Mouse (Mus musculus): Measurements from ENCODE around the gene Rfx7. TPM values are rescaled to one million over a fixed set of nuclear protein-coding genes. Genes with fewer than 3 reads are reported as not detected.

Gene Rfx7
- polyA plus RNA-seq, 1 experiment from 2014 or later: 12.0 TPM

DNA sequence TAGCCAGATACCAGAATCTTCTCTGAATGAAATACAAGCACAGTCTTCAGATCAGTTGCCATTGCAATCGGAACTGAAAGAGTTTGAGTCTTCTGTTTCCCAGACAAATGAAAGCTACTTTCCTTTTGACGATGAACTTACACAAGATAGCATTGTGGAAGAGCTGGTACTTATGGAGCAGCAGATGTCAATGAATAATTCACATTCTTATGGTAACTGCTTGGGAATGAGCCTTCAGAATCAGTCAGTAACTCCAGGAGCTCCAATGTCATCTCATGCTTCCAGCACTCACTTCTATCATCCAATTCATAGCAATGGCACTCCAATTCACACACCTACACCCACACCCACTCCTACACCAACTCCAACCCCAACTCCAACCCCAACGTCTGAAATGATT lies 86.0 kb downstream of the Rfx7 start:
- peaks cover 15% of the 10 kb centered on the region for H3K36me3 ChIP-seq (ENCODE audit: control insufficient read depth, insufficient read depth, low read length)
- WGBS: 80% methylated on average over 3 of the region's 3 CpGs

DNA sequence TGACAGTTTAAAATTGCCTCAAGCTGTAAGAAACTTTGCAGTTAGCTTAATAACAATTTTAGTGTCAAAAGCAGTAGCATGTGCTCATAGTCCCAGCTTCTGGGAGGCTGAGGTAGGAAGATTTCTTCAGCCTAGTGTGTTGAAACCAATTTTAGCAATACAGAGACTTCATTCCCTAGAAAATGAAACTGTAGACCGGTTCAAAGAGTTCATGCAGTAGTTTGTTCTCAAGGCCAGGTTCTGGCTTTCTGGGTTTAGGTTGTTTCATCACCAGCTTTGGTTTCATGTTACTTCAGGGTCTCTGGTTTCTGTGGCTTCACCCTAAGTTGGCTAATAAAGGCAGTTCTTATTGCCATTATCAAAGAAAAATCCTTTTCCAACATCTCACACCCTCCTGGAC lies 91.6 kb downstream of the Rfx7 start:
- Histone ChIP-seq H3K36me3 (ENCODE audit: control insufficient read depth, insufficient read depth, low read length) (peaks cover 3% of the 10 kb centered on the region; the same call in 1 of the 2 replicates), H3K9me3 (ENCODE audit: control insufficient read depth, low read length) (no peaks in the 10 kb centered on the region), H3K4me1 (replicated peaks; ENCODE audit: control insufficient read depth, insufficient read depth, low read length) (0 out of 2 replicates have a peak, but pooled peaks cover 2% of the 10 kb centered on the region), H3K4me2 (no peak overlapping the region), H3K27ac (ENCODE audit: low read depth, low read length) (no peak overlapping the region), H3K27me3 (replicated peaks; ENCODE audit: control insufficient read depth, insufficient read depth, low read length) (no peaks in the 10 kb centered on the region), H3K9ac (ENCODE audit: low read depth, low read length) (no peak overlapping the region), H3K4me3 (ENCODE audit: low read depth, low read length) (no peak overlapping the region)
- ATAC-seq (replicated peaks; ENCODE audit: low FRiP score): no peak
- DNase-seq (ENCODE audit: low spot score): no peak
- whole genome bisulfite sequencing: 91% methylated on average over 1 of the region's 1 CpGs

More for the DNA sequence above, 86.0 kb downstream of the Rfx7 start:
- Histone ChIP-seq H3K4me3 (ENCODE audit: low read depth, low read length) (no peak overlapping the region), H3K9me3 (ENCODE audit: control insufficient read depth, low read length) (no peaks in the 10 kb centered on the region), H3K4me2 (no peak overlapping the region), H3K27ac (ENCODE audit: low read depth, low read length) (no peak overlapping the region), H3K27me3 (replicated peaks; ENCODE audit: control insufficient read depth, insufficient read depth, low read length) (no peaks in the 10 kb centered on the region), H3K4me1 (replicated peaks; ENCODE audit: control insufficient read depth, insufficient read depth, low read length) (peaks cover 1% of the 10 kb centered on the region), H3K9ac (ENCODE audit: low read depth, low read length) (no peak overlapping the region)
- ATAC-seq (replicated peaks; ENCODE audit: low FRiP score): no peak
- DNase-seq (ENCODE audit: low spot score): no peak

DNA sequence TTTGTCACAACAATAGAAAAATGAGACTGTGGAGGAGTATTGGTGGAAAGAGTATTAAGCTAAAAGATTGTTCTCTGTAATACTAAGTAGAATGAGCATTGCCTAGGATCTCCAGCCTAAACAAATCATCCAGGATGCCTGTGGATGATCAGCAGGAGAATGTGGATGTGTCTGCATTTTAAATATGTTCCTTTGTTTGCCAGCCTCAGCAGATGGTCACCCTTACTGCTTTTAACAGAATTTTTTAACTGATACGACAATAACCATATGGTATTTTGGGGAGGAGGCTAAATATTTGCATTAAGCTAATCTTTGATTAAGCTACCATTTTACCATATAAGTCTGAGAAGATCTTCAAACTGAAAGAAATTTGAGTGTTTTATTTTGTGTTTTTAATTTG lies 95.6 kb downstream of the Rfx7 start:
- Histone ChIP-seq H3K27me3 (replicated peaks; ENCODE audit: control insufficient read depth, insufficient read depth, low read length) (no peaks in the 10 kb centered on the region), H3K4me3 (ENCODE audit: low read depth, low read length) (no peak overlapping the region), H3K4me1 (replicated peaks; ENCODE audit: control insufficient read depth, insufficient read depth, low read length) (peaks cover 5% of the 10 kb centered on the region; the same call in 1 of the 2 replicates), H3K4me2 (no peak overlapping the region), H3K27ac (ENCODE audit: low read depth, low read length) (no peak overlapping the region), H3K36me3 (ENCODE audit: control insufficient read depth, insufficient read depth, low read length) (no peaks in the 10 kb centered on the region), H3K9ac (ENCODE audit: low read depth, low read length) (no peak overlapping the region), H3K9me3 (ENCODE audit: control insufficient read depth, low read length) (no peaks in the 10 kb centered on the region)
- no peak for DNase-seq (ENCODE audit: low spot score)
- ATAC-seq (replicated peaks; ENCODE audit: low FRiP score): no peak
- WGBS: 77% methylated on average over 1 of the region's 1 CpGs

DNA sequence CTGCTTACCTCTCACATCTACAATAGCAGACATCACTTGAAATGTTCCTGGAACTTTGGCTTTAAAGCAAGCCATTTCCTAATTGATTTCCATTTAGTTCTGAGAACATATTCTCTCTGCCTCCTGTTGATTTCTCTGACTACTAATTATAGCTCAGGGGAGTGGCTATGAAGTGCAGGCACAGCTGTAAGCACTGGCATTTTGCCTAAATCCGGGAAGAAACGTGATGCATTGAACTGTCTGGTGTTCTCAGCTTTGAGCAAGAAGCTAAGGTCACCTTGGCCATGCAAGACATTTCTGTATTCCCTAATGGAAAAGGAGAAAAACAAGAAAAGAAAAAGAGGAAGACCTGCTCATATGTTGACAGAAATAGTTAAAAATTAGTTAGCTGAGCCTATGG lies 96.6 kb downstream of the Rfx7 start:
- no peak overlapping the region for H3K4me3 ChIP-seq (ENCODE audit: low read depth, low read length)
- H3K27me3 ChIP-seq (replicated peaks; ENCODE audit: control insufficient read depth, insufficient read depth, low read length): no peaks in the 10 kb centered on the region
- ATAC-seq (replicated peaks; ENCODE audit: low FRiP score): no peak
- 14% methylated on average over 2 of the region's 2 CpGs for WGBS
- H3K4me1 ChIP-seq (replicated peaks; ENCODE audit: control insufficient read depth, insufficient read depth, low read length): peaks cover 5% of the 10 kb centered on the region; the same call in 1 of the 2 replicates
- H3K27ac ChIP-seq (ENCODE audit: low read depth, low read length): no peak overlapping the region
- DNase-seq (ENCODE audit: low spot score): no peak
- no peaks in the 10 kb centered on the region for H3K36me3 ChIP-seq (ENCODE audit: control insufficient read depth, insufficient read depth, low read length)
- no peaks in the 10 kb centered on the region for H3K9me3 ChIP-seq (ENCODE audit: control insufficient read depth, low read length)
- no peak overlapping the region for H3K4me2 ChIP-seq
- no peak overlapping the region for H3K9ac ChIP-seq (ENCODE audit: low read depth, low read length)

DNA sequence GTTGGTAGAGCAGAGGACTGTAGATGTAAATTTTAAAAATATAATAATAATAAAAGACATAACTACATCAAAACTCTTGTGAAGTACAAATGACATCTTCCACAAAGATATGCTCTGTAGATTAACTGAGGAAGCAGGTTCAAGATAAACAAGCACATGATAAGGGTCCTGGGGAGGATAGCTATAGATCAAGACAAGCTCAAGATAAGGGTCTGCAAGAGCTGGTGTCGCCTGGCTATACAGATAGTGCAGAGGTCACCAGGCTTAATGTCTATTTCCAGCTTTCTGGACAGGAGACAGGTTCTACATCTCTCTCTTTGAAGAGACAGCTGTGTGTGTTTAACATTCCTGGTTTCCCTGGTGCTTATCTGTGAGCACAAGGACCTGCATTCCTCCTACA lies 100.2 kb downstream of the Rfx7 start:
- Histone ChIP-seq H3K27ac (ENCODE audit: low read depth, low read length) (no peak overlapping the region), H3K9me3 (ENCODE audit: control insufficient read depth, low read length) (no peaks in the 10 kb centered on the region)
- ATAC-seq (replicated peaks; ENCODE audit: low FRiP score): no peak; the same call in 1 of the 2 replicates

DNA sequence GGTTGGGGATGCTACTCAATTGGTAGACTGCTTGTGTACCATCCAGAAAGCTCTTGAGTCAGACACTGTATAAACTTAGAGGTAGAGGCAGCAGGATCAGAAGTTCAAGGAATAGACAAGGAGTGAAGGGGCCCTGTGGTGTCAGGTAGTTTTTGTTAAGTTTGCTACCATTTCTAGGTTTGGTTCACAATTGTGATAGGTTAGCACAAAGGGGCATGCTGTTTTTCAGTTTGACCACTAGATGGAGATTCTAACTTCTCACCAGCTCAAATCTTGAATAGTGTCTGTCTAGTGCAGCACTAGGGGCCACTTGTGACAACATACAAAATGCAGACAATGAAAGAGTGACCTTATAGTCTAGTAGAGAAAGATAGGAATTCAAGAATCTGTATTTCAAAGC lies 103.1 kb downstream of the Rfx7 start:
- no peak overlapping the region for H3K4me2 ChIP-seq
- H3K4me3 ChIP-seq (ENCODE audit: low read depth, low read length): no peak overlapping the region
- no peak overlapping the region for H3K9ac ChIP-seq (ENCODE audit: low read depth, low read length)
- H3K27ac ChIP-seq (ENCODE audit: low read depth, low read length): no peak overlapping the region
- H3K9me3 ChIP-seq (ENCODE audit: control insufficient read depth, low read length): no peaks in the 10 kb centered on the region
- no peaks in the 10 kb centered on the region for H3K27me3 ChIP-seq (replicated peaks; ENCODE audit: control insufficient read depth, insufficient read depth, low read length)
- no peaks in the 10 kb centered on the region for H3K36me3 ChIP-seq (ENCODE audit: control insufficient read depth, insufficient read depth, low read length)
- no peak for DNase-seq (ENCODE audit: low spot score)
- peaks cover 6% of the 10 kb centered on the region; the same call in 1 of the 2 replicates for H3K4me1 ChIP-seq (replicated peaks; ENCODE audit: control insufficient read depth, insufficient read depth, low read length)
- ATAC-seq (replicated peaks; ENCODE audit: low FRiP score): no peak

More for the DNA sequence above, 100.2 kb downstream of the Rfx7 start:
- Histone ChIP-seq H3K4me3 (ENCODE audit: low read depth, low read length) (no peak overlapping the region), H3K4me2 (no peak overlapping the region), H3K27me3 (replicated peaks; ENCODE audit: control insufficient read depth, insufficient read depth, low read length) (no peaks in the 10 kb centered on the region), H3K4me1 (replicated peaks; ENCODE audit: control insufficient read depth, insufficient read depth, low read length) (peaks cover 5% of the 10 kb centered on the region; the same call in 1 of the 2 replicates), H3K36me3 (ENCODE audit: control insufficient read depth, insufficient read depth, low read length) (no peaks in the 10 kb centered on the region), H3K9ac (ENCODE audit: low read depth, low read length) (no peak overlapping the region)
- no peak for DNase-seq (ENCODE audit: low spot score)
- WGBS: 9% methylated on average over 1 of the region's 1 CpGs

DNA sequence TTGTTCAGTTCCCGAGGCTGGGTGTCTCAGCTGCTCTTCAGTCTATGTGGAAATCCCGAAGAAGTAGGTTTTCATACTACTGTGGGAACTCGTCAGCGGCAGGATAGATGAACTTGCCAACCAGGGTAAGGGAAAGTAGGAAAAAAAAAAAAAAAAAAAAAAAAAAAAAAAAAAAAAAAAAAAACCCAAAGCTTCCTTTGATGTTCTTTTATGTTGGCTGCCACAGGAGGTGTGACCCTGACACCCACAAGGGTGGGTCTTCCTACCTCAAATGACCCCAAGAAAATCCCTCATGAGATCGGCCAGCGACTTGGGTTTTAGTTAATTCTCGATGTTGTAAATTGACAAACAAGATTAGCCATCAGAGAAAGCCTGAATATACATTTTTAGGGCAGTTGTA lies 104.5 kb downstream of the Rfx7 start:
- Histone ChIP-seq H3K27me3 (replicated peaks; ENCODE audit: control insufficient read depth, insufficient read depth, low read length) (no peaks in the 10 kb centered on the region), H3K36me3 (ENCODE audit: control insufficient read depth, insufficient read depth, low read length) (no peaks in the 10 kb centered on the region), H3K4me2 (no peak overlapping the region), H3K27ac (ENCODE audit: low read depth, low read length) (no peak overlapping the region), H3K9me3 (ENCODE audit: control insufficient read depth, low read length) (no peaks in the 10 kb centered on the region), H3K4me3 (ENCODE audit: low read depth, low read length) (no peak overlapping the region), H3K9ac (ENCODE audit: low read depth, low read length) (no peak overlapping the region), H3K4me1 (replicated peaks; ENCODE audit: control insufficient read depth, insufficient read depth, low read length) (peaks cover 19% of the 10 kb centered on the region)
- DNase-seq (ENCODE audit: low spot score): no peak
- no peak for ATAC-seq (replicated peaks; ENCODE audit: low FRiP score)
- WGBS: 82% methylated on average over 7 of the region's 7 CpGs

DNA sequence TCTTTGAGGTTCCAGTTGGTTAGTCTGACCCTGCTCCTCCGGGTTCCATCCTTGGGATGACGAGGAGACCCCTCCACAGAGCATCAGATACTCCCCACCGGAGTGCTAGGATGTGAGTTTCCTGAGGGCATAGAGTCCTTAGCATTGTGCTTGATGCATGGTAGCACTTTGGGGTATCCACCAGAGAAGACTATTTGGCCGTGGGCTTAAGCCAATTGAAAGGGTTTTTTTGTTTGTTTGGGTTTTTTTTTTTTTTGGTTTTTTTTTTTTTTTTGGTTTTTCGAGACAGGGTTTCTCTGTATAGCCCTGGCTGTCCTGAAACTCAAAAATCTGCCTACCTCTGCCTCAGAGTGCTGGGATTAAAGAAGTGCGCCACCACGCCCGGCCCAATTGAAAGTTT lies 105.2 kb downstream of the Rfx7 start:
- Histone ChIP-seq H3K4me2 (no peak overlapping the region), H3K27ac (ENCODE audit: low read depth, low read length) (no peak overlapping the region), H3K4me3 (ENCODE audit: low read depth, low read length) (no peak overlapping the region), H3K36me3 (ENCODE audit: control insufficient read depth, insufficient read depth, low read length) (no peaks in the 10 kb centered on the region), H3K4me1 (replicated peaks; ENCODE audit: control insufficient read depth, insufficient read depth, low read length) (peaks cover 18% of the 10 kb centered on the region), H3K27me3 (replicated peaks; ENCODE audit: control insufficient read depth, insufficient read depth, low read length) (no peaks in the 10 kb centered on the region), H3K9ac (ENCODE audit: low read depth, low read length) (no peak overlapping the region), H3K9me3 (ENCODE audit: control insufficient read depth, low read length) (no peaks in the 10 kb centered on the region)
- DNase-seq (ENCODE audit: low spot score) (no peak), ATAC-seq (replicated peaks; ENCODE audit: low FRiP score) (no peak)
- WGBS: 93% methylated on average over 8 of the region's 8 CpGs

DNA sequence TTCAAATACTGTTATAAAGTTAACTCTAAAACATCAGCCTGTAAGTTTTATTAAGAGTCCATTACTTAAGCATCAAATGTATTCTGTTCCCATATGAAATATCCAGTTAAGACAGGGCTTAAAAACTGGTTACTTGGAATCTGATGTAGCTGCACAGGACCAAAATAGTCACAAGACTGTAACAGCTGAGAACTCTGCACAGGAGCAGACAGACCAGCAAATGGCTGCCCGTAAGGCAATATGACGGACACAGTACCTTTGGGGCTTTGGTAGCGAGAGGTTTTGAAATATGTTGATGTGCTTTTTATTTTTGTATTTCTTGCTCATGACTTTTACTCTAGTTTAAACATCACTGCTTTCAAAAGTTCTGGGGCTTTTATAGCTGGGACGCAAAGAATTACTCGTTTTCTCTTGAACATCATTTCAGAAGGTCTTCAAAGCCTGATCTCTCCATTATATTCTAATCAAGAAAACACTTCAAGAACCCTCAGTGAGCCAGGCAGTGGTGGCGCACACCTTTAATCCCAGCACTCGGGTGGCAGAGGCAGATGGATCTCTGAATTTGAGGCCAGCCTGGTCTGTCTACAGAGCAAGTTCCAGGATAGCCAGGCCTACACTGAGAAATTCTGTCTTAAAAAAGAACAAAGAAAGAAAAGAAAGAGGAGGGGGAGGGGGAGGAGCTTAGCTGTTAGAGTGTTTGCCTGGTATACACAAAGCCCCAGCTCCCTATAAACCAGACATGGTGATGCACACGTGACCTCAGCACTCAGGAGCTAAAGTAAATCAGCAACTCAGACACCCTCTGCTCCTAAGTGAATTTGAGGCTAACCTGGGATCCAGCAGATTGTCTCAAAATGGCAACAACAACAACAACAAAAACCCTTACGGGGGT lies 107.2 kb downstream of the Rfx7 start:
- 57% methylated on average over 9 of the region's 9 CpGs for WGBS
- Histone ChIP-seq H3K9ac (ENCODE audit: low read depth, low read length) (peak overlapping the region; percentile 75), H3K4me1 (replicated peaks; ENCODE audit: control insufficient read depth, insufficient read depth, low read length) (peaks cover 16% of the 10 kb centered on the region), H3K4me2 (peak overlapping the region; percentile 77), H3K4me3 (ENCODE audit: low read depth, low read length) (peak overlapping the region; percentile 49), H3K36me3 (ENCODE audit: control insufficient read depth, insufficient read depth, low read length) (no peaks in the 10 kb centered on the region), H3K9me3 (ENCODE audit: control insufficient read depth, low read length) (no peaks in the 10 kb centered on the region), H3K27ac (ENCODE audit: low read depth, low read length) (peak overlapping the region; percentile 93), H3K27me3 (replicated peaks; ENCODE audit: control insufficient read depth, insufficient read depth, low read length) (no peaks in the 10 kb centered on the region)
- DNase-seq (ENCODE audit: low spot score) (no peak), ATAC-seq (replicated peaks; ENCODE audit: low FRiP score) (peak; percentile 70; the same call in 1 of the 2 replicates)
